Mouse (Mus musculus): ENCODE measurements around the gene Gpr37.
A peak's percentile ranks its signal among the peaks of the same experiment; 100 is the strongest.

Gene Gpr37

DNA sequence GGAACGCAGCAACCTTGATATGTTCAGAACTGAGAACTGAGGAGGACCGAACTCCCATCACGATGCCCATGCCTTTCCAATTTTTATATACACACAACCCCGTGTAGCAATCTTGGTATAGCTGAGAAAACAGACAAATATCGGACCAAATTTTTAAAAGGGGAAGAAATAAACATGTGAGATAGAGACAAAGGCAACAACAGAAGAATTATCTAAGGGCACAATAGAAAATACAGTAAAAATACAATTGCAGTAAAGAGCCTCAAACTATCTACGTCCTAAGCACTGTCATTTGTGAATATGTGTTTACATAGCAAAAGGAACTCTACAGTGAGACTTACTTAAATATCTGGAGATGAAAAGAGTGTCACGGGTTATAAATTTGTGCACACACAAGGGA is at the start of gene Gpr37:
Gpr37 (minus strand) TSS at position 101 of the 400 bp plus-strand sequence.
- DNase-seq, result no peak

DNA sequence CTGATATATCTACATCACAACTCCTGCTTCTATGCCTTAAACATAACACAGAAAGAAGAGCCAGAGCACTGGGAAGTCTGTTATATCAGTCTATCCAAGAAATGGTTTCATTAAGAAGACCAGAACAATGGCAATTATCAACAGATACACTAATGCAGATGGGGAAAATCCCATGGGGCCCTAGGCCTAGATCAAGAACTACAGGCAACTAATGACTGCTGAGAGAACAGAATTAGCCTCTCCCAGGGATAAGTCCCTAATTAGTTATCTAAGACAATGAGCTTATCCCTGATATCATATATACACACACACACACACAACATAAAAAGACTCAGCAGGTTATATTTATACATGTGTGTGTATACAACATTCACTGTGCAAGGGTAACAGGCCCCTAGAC is 46.0 kb upstream of the Gpr37 start:
- no peak for DNase-seq

DNA sequence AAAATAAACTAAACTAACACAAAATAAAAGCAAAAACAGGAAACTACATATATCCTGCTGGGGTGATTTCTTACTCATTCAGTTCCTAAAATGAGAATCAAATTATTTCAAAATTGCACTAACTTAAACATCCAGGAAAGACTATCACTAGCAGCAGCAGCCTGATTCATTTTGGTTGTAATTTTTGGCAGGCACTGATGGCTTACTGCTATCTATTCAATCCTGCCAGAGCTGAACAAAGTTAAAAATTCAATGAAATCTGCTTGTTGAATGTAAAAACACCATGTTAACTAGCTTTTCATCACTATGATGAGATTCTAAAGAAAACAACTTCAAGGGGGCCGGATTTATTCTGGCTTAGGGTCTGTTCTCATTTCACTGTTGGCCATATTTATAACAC is 36.0 kb upstream of the Gpr37 start:
- DNase-seq, result peak; percentile 3

DNA sequence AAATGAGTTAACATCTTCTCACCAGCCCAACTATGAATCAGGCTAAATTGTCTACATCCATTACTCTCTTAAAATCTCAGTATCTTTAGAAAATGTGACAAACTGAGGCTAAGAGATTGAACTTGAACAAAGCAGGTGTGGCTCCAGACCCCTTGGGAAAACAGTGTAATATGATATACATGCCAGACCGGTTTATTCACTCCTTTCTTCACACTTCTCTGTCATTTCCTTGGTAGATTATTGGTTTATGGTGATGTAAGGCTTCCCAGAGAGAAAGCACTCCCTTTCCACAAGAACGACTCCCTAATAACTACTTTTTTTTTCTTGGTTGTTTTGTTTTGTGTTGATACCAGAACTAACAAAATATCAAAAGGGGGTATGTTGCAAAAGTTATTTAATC is 20.1 kb upstream of the Gpr37 start:
- DNase-seq, result no peak

DNA sequence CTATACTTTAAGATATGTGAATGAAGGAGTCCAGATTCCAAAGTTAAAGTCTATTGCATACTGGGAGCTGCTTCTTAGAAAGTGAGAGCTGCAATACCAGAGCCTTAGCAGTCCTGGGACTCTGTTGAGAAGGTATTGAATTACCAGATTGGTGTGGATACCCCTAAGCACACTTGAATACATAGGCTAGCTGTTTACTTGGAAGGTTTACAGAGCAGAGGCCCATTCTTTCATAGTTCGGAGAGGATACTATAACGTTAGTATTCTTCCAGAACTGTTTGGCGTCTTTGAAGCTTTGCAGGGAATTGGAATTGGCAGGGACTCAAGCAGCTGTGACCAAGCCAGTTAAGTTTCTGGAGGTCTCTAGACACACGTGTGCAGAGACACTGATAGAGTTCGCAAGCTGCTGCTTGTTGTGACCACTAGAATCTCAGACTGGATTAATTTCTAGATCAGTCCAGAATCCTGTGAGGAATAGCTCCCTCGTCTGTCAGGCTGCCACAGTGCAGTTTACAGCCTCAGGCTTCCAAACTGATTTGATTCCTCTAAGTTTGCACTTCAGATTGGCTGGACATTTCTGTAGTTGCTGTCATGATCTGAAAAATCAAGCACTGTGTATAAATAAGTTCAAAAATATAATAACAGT is 18.8 kb upstream of the Gpr37 start:
- peak; percentile 51 for DNase-seq

DNA sequence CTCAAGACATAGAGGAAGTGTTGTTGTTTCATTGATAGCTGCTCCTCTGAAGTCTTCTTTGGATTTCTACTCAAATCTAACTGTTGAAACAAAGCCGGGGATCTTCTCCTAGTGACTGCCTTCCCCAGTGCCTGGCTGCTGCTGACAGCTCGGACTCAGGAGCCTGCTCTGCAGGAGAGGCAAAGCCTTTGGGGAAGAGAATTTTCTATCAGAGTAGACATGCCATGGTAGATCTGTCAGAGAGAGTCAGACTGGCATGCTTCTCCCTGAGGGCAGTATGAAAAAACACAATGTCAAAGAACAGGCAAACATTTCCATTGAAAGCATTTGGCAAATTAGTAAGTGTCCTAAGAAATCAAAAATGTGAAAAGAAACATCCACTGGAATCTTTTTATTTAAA is 9.4 kb upstream of the Gpr37 start:
- no peak for DNase-seq

DNA sequence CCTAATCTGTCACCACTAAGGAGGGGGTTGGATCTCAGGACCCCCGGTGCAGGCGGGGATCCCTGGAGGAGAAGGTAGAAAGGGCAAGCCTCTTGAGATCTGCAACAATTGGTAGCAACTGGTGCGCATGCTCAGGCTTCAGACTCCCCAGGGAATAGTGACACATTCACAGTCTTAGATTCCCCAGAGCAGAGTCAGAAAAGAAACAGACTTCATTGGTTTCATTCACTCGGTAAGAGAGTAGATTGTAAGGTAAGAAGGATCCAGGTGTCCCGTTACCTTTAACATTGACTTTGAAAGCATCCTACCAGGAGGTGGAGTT is 284 bp downstream of the Gpr37 start:
- peak; percentile 59 for DNase-seq

DNA sequence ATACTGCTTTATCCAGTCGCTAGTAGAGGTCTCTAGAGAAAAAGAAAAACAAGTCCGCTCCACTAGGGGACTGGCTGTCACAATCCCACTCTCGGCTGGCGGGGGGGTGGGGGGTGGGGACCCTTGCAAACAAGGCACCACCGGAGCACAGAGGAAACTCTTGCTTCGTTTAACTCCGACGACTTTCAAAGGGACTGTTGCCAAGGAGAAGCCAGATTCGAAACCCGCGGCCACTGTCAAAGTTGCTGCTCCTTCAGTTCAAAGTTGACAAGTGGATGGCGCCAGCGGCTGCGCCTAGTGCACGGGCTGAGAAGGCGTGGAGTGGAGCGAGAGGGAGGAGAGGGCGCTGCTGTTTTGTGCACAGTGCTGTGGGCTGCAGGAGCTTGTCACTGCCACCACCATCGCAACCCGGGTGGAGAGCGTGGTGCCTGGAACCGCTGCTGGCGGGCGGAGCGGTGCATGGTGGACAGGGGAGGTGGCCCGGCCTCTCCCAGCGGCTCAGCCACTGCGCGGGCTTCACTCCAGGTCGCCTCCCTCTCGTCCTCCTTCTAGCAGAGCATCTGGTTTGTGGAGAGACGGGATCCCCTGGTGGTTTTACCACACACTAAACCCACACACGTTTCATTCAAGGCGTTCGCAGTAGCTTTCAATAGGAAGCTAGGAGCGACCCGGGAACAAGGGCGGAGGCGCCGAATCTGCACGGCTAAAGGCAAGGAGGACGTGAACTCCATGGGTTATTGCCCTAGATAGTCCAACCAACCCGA is 827 bp downstream of the Gpr37 start:
- peak; percentile 85 for DNase-seq

DNA sequence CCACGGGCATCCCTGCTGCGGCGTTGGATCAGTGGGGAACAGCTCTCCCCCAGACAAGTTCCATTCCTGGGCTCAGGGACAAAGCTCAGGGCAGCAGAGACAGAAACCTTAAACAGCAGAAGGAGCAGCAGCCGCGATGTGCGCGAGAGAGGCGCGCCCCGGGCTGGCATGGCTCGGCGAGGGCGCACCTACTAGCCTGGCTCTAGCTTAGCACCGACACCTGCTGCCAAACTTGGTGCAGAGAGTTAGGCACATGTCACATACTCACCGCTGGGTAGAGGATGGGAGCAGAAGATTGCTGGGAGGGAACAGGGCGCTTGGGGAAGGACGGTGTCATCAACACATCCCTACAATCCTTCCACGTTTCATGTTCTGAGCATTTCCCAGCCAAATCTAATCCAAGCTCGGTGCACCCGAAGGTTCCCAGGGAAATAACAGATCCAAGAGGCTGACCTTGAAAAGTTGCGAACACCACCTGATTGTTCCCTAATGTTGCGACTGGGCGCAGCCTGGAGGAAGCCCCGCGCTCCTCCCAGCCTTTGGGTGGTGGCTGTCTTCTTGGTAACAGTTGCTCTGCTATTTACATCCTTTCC is 1.5 kb downstream of the Gpr37 start:
- peak; percentile 20 for DNase-seq

DNA sequence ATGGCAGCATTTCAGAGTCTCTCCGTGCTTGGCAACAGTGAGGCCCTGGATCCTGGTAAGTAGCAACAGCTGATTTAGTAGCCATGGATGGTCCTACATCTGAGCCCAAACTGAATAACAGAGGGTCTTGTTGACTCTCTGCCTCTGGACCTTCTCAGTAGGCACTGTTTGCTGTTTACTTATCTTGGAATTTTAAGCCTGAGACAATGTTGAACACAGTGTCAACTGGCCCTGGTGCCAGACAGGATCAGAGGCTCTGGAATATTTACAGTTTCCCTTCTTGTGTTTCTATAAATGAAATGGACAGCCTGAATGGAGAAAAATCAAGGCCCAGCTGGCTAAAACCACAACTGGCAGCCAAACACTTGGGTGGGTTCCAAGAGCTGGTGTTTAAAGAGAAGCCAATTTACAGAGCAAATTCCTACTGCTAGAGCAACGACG is 3.7 kb downstream of the Gpr37 start:
- peak; percentile 32 for DNase-seq

DNA sequence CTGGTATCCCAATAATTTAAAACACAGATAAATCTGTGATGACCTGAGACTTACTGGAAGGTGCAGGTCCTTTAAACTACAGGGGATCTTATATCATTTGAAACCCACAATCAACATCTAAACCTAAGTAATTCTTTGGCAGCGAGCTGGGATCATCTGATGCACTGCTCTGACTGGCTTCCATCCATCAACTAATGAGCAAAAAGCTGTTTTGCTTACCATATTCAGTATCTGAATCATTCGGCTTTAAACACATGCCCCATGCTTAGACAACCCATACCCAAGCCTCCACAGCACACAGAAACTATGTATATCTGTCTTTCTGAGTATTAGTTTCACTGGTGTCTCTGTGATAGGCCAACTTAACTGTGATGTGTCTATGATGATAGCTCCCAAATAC is 6.1 kb downstream of the Gpr37 start:
- peak; percentile 30 for DNase-seq

DNA sequence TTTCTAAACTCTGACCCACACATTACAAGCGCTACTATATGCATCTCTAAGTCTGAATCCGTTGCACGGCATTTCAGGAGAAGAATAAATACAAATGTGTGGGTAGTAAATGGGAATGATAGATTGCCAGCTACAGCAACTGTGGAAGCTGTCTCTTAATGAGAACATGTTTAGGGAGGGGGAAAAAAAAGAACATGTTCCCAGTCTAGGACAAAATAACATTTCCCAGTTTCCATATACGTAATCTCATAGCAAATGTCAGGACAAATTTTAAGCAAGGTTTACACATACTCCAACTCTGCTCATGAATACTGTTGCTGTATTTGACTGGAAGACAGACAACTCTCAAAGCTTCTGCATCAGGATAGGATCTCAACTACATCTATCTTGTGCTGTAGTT is 15.4 kb downstream of the Gpr37 start:
- DNase-seq, result peak; percentile 20

DNA sequence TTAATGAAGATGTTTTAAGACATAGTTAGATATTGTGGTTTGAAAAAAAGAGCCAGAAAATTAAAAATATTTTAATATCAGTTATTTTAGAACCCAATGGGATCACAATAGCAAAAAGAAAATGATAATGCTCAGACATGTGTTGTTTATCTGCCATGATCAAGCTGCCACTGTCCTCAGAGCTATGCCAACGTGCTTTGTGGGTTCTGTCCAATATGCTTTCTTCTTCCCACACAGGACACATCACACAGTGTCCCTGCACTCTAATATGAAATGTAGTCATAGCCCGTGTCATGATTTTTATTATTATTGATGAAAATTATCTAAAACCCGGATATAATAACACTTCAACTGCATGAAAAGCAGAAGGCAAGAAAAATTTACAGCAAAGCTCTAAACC is 16.7 kb downstream of the Gpr37 start:
- DNase-seq, result peak; percentile 71

DNA sequence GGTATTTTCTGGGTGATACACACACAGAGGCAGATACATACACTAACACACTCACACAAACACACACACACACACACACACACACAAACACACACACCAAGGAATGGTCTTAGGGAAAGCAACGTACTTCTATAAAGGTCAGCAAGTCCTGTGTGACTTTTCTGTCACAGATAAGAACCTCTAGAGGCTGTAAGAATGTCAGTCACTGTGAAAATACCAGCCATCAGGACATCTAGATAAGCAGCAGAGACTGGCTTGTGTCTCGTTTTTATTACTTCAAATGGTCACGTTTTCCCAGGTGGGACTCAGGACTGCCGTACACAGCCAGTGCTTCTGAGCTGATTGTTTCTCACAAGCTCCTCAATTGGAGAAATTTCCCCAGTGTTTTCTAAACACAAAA is 20.4 kb downstream of the Gpr37 start:
- DNase-seq, result no peak

DNA sequence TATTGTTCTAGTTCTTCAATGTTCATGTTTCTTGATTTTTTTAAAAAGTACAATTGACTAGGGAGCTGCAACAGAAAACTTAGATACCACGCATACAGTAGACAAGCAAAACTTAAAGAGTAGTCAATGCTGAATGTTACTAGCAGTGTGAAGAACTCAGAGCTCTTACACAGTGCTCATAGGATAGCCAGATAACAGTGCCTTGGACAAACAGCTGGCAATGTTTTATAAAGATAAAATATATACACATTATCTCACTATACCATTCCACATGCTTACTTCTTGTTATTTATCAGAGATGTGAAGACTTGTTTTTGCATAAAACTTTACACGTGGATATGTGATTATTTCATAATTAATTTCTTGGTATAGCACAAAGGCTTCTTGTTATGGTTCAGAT is 26.6 kb downstream of the Gpr37 start:
- no peak for DNase-seq

DNA sequence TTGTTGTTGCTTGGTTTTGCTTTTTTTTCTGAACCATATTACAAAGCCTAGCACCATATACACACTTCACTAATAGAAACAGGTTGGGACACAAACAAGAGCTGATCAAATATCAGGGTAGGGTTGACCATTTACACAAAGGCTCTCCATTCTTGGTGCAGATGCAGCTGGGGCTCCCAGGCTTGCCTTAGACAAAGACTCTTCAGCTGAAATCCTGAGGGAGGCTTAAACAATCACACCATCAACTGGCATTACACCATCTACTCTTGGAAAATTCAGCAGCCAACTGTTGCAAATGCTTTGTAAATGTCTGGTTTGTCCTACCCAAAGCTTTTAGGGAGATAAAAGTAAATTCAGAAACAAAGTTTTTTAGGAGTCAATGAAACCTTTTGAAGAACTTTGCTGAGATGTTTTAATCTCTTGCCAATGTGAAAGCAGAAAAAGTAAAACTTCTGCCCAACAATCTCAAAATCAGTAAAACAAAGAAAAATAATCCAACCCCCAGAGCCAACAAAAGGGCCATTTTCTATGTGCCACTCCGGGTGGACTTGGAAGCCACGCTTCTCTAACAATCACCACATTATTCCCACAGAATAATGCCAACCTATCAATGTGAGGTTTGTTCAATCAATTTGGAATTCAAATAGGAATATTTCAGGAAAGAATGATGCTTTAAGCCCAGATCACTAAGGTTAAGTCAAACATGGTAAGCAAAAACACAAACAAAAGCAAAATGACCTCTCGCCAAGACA is 30.4 kb downstream of the Gpr37 start:
- peak; percentile 61 for DNase-seq

All from layer of hippocampus, adult 9-11 months (tissue).